Mouse (Mus musculus): Measurements from ENCODE around the gene Peak1.

GRCm38 (mm10) chr9:56218860-56219259 is 199.0 kb downstream of the Peak1 start:
- TF ChIP-seq CTCF (IDR thresholded peaks at IDR 0.05; ENCODE audit: extremely low read depth, insufficient read length, insufficient replicate concordance, low read depth, low read length) (no peak), POLR2A (IDR thresholded peaks at IDR 0.05; ENCODE audit: low read depth, low read length) (no peak)

Measured in small intestine, adult 2 months (tissue).